Comparison of ENCODE assay signal across 6 mouse cellular contexts in genomic region chr8:19792696-19793095, GRCm38 (mm10).
DNase-seq lines count a peak whose midpoint lies in the region; ATAC-seq and TF ChIP-seq lines count a peak whose summit lies in the region.
"Not testable (repeated sequence)": the region's sequence is repeated elsewhere in the genome, so short reads cannot be mapped to it uniquely, and the experiment has no call there.

No protein-coding gene starts in this region.

- H3K4me1 ChIP-seq in bone marrow macrophage, adult 2 months (ENCODE audit: control insufficient read depth, insufficient read depth, low read length); intestine, postnatal 0 days (replicated peaks; ENCODE audit: control insufficient read depth, insufficient read depth, low read length); kidney, adult 2 months (ENCODE audit: control insufficient read depth, insufficient read depth, low read length); liver, adult 2 months (ENCODE audit: control insufficient read depth, insufficient read depth, low read length): not testable (repeated sequence)

- not testable (repeated sequence) for H3K9ac ChIP-seq in intestine, postnatal 0 days (ENCODE audit: low read depth, low read length); liver, adult 2 months (ENCODE audit: low read depth, low read length)

- peak; percentile 44 to 49 for DNase-seq in frontal cortex, postnatal 36 days (ENCODE audit: low spot score in 2 of 2)
- peak; percentile 41 for DNase-seq in kidney, adult 2 months
- DNase-seq in liver, adult 2 months (ENCODE audit: extremely low read depth, low read depth, low spot score) = peak; percentile 3

- not testable (repeated sequence) for H3K27me3 ChIP-seq in intestine, postnatal 0 days (replicated peaks; ENCODE audit: control insufficient read depth, insufficient read depth, low read length); kidney, adult 2 months (replicated peaks; ENCODE audit: control insufficient read depth, insufficient read depth, low read length); liver, adult 2 months (ENCODE audit: control insufficient read depth, insufficient read depth, low read length)

- not testable (repeated sequence) for TF ChIP-seq CTCF in bone marrow macrophage, adult 2 months (IDR thresholded peaks at IDR 0.05; ENCODE audit: low read depth, low read length); intestine, postnatal 0 days (IDR thresholded peaks at IDR 0.05; ENCODE audit: low read depth); kidney, adult 2 months (conservative IDR thresholded peaks at IDR 0.05; ENCODE audit: insufficient read depth, insufficient read length, low read depth, low read length); liver, adult 2 months (IDR thresholded peaks at IDR 0.05; ENCODE audit: low read depth, low read length)

- 0 out of 2 replicates have a peak overlapping the region, but pooled peaks have one; percentile 30 for H3K4me2 ChIP-seq in intestine, postnatal 0 days (replicated peaks; ENCODE audit: low read depth)

- ATAC-seq in intestine, postnatal 0 days = not testable (repeated sequence)

- not testable (repeated sequence) for H3K9me3 ChIP-seq in intestine, postnatal 0 days (ENCODE audit: control insufficient read depth)

- not testable (repeated sequence) for H3K36me3 ChIP-seq in intestine, postnatal 0 days (ENCODE audit: control insufficient read depth, insufficient read depth); kidney, adult 2 months (ENCODE audit: control insufficient read depth, insufficient read depth, low read length); liver, adult 2 months (ENCODE audit: control insufficient read depth, insufficient read depth, low read length); macrophage (ENCODE audit: inconsistent target)

- H3K79me2 ChIP-seq in liver, adult 2 months (ENCODE audit: control insufficient read depth, insufficient read depth, low read length) = not testable (repeated sequence)
- peaks cover 13% of the 10 kb centered on the region; the same call in 1 of the 2 replicates for H3K79me2 ChIP-seq in macrophage (ENCODE audit: inconsistent target)

- WGBS in intestine, postnatal 0 days = 55% methylated on average over 7 of the region's 7 CpGs
- 45% methylated on average over 7 of the region's 7 CpGs for WGBS in kidney, adult 2 months
- WGBS in liver, adult 2 months = 70% methylated on average over 7 of the region's 7 CpGs
- WGBS in macrophage (ENCODE audit: missing documents) = 68% methylated on average over 3 of the region's 7 CpGs

- peak overlapping the region; percentile 25 for H3K27ac ChIP-seq in bone marrow macrophage, adult 2 months (ENCODE audit: insufficient read depth, low read depth, low read length)
- not testable (repeated sequence) for H3K27ac ChIP-seq in intestine, postnatal 0 days (ENCODE audit: low read depth, low read length); liver, adult 2 months (replicated peaks; ENCODE audit: insufficient read depth, low read depth, low read length)
- 0 out of 2 replicates have a peak overlapping the region, but pooled peaks have one; percentile 17 for H3K27ac ChIP-seq in kidney, adult 2 months (ENCODE audit: insufficient read depth, low read depth, low read length)
- H3K27ac ChIP-seq in macrophage = peak overlapping the region; percentile 30; the same call in 1 of the 2 replicates

- TF ChIP-seq POLR2A in bone marrow macrophage, adult 2 months (IDR thresholded peaks at IDR 0.05; ENCODE audit: borderline replicate concordance, low read depth, low read length); kidney, adult 2 months (IDR thresholded peaks at IDR 0.05; ENCODE audit: low read depth, low read length); liver, adult 2 months (IDR thresholded peaks at IDR 0.05; ENCODE audit: extremely low read depth, insufficient read depth, low read length): not testable (repeated sequence)

- not testable (repeated sequence) for H3K4me3 ChIP-seq in bone marrow macrophage, adult 2 months (ENCODE audit: insufficient read depth, low read length); intestine, postnatal 0 days (ENCODE audit: low read depth, low read length); kidney, adult 2 months (ENCODE audit: insufficient read depth, low read depth, low read length); liver, adult 2 months (ENCODE audit: insufficient read depth, low read depth, low read length); macrophage (ENCODE audit: inconsistent target)
